Mouse (Mus musculus) bone marrow macrophage, adult 2 months (primary cell): ENCODE data around the gene Cpn1.

Experiments used
- CTCF ChIP-seq: IDR thresholded peaks from 2 replicates; pipeline ENCODE4 v1.5.1; 2012; ENCODE audit warnings: low read depth, mild to moderate bottlenecking, low read length, moderate library complexity
- POLR2A ChIP-seq: IDR thresholded peaks from 2 replicates; pipeline ENCODE4 v1.6.1; 2012; ENCODE audit warnings: mild to moderate bottlenecking, low read depth, low read length, borderline replicate concordance

GRCm38 (mm10) chr19:44019739-44020138 lies 33.4 kb upstream of the Cpn1 start:
- TF ChIP-seq POLR2A: no peak
- no peak for TF ChIP-seq CTCF
